Mouse (Mus musculus) T-helper 2 cell (primary cell): ENCODE results near the gene Btbd9.
"Not testable (repeated sequence)": the region's sequence is repeated elsewhere in the genome, so short reads cannot be mapped to it uniquely, and the experiment has no call there.

ENCODE experiments used
- in situ Hi-C: fragments of 300-600 bp; cut with MboI, MseI; formaldehyde crosslinking; loops from one replicate; pipeline ENCODE4 v1.15.1; 2025; ENCODE audit warnings: high pct_unique_total_duplicates

Gene Btbd9

GRCm38 (mm10) chr17:30556512-30556911, 19.8 kb downstream of the Btbd9 start:
- in situ Hi-C loops, result loop anchor here (5.0 kb wide), 1 partner anchor 126 kb away; no protein-coding TSS in a partner anchor

GRCm38 (mm10) chr17:30553027-30553937, 23.0 kb downstream of the Btbd9 start:
- in situ Hi-C loops, result no loop called here

GRCm38 (mm10) chr17:30550774-30551107, 25.5 kb downstream of the Btbd9 start:
- in situ Hi-C loops, result no loop called here

GRCm38 (mm10) chr17:30549899-30550773, 26.2 kb downstream of the Btbd9 start:
- in situ Hi-C loops, result no loop called here

- in situ Hi-C loops, result no loop called here
These were observed 37.2 kb downstream of the Btbd9 start for GRCm38 (mm10) chr17:30539098-30539497.

- in situ Hi-C loops, result no loop called here
These were observed 39.6 kb downstream of the Btbd9 start for GRCm38 (mm10) chr17:30536651-30537050.

GRCm38 (mm10) chr17:30533098-30533497, 43.2 kb downstream of the Btbd9 start:
- in situ Hi-C loops, result no loop called here

- in situ Hi-C loops, result no loop called here
These were observed 45.7 kb downstream of the Btbd9 start for GRCm38 (mm10) chr17:30530542-30530940.

- in situ Hi-C loops, result no loop called here
These were observed 46.4 kb downstream of the Btbd9 start for GRCm38 (mm10) chr17:30529632-30530541.

GRCm38 (mm10) chr17:30525405-30526295, 50.6 kb downstream of the Btbd9 start:
- in situ Hi-C loops, result no loop called here

- in situ Hi-C loops, result no loop called here
These were observed 51.8 kb downstream of the Btbd9 start for GRCm38 (mm10) chr17:30524451-30524850.

GRCm38 (mm10) chr17:30523783-30524182, 52.5 kb downstream of the Btbd9 start:
- in situ Hi-C loops, result no loop called here

- in situ Hi-C loops, result no loop called here
These were observed 53.7 kb downstream of the Btbd9 start for GRCm38 (mm10) chr17:30522406-30523078.

GRCm38 (mm10) chr17:30519172-30519512, 57.1 kb downstream of the Btbd9 start:
- in situ Hi-C loops, result not testable (repeated sequence)

- in situ Hi-C loops, result no loop called here
These were observed 57.7 kb downstream of the Btbd9 start for GRCm38 (mm10) chr17:30518431-30519171.

GRCm38 (mm10) chr17:30516580-30517340, 59.5 kb downstream of the Btbd9 start:
- in situ Hi-C loops, result no loop called here

GRCm38 (mm10) chr17:30515401-30515800, 60.9 kb downstream of the Btbd9 start:
- in situ Hi-C loops, result no loop called here

- in situ Hi-C loops, result no loop called here
These were observed 63.3 kb downstream of the Btbd9 start for GRCm38 (mm10) chr17:30513034-30513433.
